Mouse (Mus musculus) ZHBTc4 (cell line): ENCODE data around the gene Ceacam3.
A peak's percentile ranks its signal among the peaks of the same experiment; 100 is the strongest.
"Not testable (repeated sequence)": the region's sequence is repeated elsewhere in the genome, so short reads cannot be mapped to it uniquely, and the experiment has no call there.

ENCODE experiments used
- DNase-seq: peaks from one replicate; pipeline ENCODE4 v3.0.0-alpha.2; 2011; ENCODE audit warnings: low read depth, low spot score

Ceacam3 gene

DNA sequence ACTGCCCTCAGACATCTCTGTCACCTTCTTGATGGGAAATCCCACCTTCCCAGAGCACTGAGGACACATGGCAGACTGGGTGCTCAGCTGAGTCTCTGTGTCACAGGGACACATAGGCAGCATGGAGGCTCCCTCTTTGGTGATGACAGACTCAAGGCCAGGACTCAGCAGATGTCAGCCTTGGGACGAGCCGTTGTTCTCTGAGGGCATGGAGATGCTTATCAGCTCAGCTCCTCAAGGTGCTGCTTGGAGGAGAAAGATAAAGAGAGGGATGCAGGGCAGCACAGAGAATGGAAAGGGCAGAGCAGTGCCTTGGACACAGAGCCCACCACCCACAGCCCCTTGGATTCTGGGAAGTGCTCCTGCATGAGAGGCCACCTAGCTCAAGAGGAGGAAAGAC, at the start of gene Ceacam3:
Gene Ceacam3, plus strand, starts transcription at position 352 of the 400 bp plus-strand sequence.
- DNase-seq, result no peak

GRCm38 (mm10) chr7:17101631-17102030, 48.5 kb upstream of the Ceacam3 start:
- DNase-seq, result not testable (repeated sequence)

- DNase-seq, result no peak
Observed at GRCm38 (mm10) chr7:17135307-17135706, 14.8 kb upstream of the Ceacam3 start.

DNA sequence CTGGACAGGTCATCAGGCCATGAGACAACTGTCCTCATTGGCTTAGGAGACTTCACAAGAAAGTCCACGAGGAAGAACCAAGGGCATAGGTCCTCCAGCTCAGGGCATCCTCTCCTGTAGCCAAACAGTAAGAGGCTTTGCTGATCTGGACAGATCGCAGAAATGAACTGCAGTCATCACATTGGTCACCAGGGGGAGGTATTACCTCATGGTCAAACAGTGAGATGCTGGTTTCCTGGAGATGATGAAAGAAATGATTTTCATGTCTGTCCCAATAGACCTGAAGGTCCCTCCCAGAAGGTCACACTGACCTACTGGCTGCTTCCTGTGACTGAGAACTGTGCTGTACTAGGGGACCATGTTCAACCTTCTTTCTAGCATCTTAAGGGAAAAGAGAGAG, 5.6 kb downstream of the Ceacam3 start:
- peak; percentile 71 for DNase-seq

DNA sequence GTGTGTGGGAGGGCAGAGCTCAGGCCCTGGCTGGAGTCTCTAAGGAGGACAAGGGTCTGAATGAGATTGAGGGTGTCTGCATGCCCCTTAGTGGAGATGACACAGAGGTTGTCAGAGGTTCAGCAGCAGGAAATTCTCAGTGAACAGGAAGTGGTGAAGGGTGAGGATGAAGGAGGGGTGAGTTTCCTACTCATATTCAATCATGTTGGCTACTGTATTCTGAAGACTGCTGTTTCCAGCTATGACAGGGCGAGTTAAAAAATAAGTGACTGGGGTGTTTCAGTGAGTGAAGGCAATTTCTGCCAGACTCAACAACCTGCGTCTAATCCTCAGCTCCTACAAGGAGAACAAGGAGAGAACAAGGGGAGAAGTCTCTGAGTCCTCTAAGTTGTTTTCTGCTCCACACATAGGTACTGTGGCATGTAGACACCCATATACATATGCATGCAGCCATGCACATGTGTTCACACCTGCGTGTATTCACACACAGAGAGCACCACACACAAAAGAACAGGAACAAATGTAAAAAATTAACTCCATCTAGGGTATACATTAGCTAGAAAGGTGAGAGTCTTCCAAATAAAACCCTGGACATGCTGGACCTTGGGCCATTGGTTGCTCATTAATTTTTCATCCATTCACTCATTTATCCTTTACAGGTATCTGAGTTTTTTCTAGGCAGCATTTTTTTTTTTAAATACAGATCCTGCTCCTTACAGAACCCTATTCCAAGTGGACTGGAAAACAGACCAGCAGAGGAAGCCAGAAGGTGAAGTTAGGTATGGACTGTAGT, 7.0 kb downstream of the Ceacam3 start:
- no peak for DNase-seq

DNA sequence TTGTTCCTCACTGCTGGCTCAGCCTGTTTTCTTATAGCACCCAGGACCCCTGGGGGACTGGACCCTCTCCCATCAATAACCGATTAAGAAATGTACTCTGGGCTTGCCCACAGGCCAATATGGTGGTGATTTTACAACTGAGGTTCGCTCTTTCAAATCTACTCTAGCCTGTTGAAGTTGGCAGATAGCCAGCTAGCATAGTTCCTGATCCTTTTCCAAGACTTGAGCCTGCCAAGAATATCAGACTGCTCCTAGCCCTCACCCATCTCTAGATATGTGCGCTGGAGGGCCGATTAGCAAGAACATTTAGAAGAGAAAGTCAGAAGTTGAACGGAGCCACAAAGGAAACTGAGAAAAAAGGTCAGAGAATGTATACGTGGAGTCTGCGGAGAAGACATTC, 8.9 kb downstream of the Ceacam3 start:
- DNase-seq, result no peak

GRCm38 (mm10) chr7:17171827-17172226, 21.7 kb downstream of the Ceacam3 start:
- no peak for DNase-seq

DNA sequence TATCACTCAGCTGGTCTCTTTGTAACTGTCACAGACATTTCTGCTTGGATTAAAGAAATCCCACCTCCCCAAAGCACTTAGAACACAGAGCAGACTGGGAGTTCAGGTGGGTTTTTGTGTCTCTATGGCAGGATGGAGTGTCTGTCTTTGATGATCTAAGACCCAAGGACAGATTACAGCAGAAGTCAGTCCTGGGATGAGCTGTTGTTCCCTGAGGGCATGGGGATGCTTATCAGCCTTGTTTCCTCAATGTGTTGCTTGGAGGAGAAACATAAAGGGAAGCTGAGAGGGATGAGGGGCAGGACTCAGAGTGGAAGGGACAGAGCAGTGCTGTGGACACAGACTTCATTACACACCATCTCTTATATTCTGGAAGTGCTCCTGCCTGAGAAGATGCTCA, 53.1 kb downstream of the Ceacam3 start, which contains the start of gene Psg29:
Gene Psg29, plus strand, starts transcription at position 301 of the 400 bp plus-strand sequence.
- DNase-seq, result no peak

DNA sequence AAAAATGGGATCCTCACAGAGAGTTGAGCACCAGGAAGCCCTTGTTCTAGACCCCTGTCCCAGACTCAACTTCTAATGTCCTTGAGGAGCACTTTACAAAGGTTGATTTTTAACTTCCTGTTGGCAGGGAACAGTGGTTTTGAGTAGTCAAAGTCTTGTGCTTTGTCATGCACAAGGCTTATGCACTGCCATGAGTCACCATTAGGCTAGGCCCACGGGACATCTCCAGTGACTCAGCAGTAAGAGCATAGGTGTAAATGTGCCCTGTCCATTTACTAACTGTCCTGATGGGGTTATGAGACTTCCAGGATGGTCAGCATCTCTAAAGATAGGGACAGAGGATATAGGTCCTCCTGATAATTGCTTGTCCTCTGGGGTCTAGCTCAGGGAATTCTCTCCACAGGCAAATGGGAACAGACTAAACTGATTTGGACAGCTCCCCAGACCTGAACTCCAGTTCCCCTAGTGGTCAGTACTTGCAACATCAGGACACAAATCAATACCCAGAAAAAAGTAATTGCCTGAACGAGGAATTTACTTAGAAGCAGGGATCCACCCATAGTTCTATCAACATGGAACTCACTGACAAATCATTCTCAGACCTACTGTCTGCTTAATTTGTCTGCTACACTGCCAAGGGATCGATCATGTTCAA, 55.6 kb downstream of the Ceacam3 start:
- DNase-seq, result peak; percentile 60
